Mouse (Mus musculus): Measurements from ENCODE around the gene Cdk11b. TPM values are rescaled to one million over a fixed set of nuclear protein-coding genes. Genes with fewer than 3 reads are reported as not detected.

Cdk11b gene
- polyA plus RNA-seq, 1 experiment from 2014 or later: 49.4 TPM

- WGBS: 2% methylated on average over 31 of the region's 31 CpGs
Measured at GRCm38 (mm10) chr4:155653451-155654182, 29.0 kb downstream of the Cdk11b start.

DNA sequence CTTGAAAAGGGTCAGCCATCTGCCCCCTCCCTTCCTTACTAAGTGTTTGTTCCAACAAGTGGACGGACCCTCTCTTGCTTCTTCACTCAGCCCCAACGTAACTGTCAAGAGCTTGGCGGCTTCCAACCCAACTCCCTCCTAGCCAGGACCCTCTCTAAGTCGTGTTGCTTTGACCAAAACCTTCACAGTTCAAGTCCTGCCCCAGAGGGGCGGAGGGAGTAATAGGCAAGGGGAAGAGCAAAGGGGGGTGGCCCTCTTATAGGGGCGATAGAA lies 29.5 kb downstream of the Cdk11b start:
- Histone ChIP-seq H3K27ac (replicated peaks; ENCODE audit: low read depth, low read length) (no peak overlapping the region), H3K9ac (replicated peaks; ENCODE audit: low read length) (no peak overlapping the region), H3K4me3 (replicated peaks; ENCODE audit: low read depth, low read length) (peak overlapping the region; percentile 24; the same call in 1 of the 2 replicates), H3K4me1 (ENCODE audit: control insufficient read depth, insufficient read depth, low read length) (peaks cover 24% of the 10 kb centered on the region), H3K4me2 (ENCODE audit: low read length) (peak overlapping the region; percentile 50; the same call in 1 of the 2 replicates), H3K36me3 (ENCODE audit: control insufficient read depth, insufficient read depth, low read length) (peaks cover 62% of the 10 kb centered on the region), H3K27me3 (ENCODE audit: control insufficient read depth, insufficient read depth, low read length) (peaks cover 54% of the 10 kb centered on the region), H3K9me3 (ENCODE audit: control insufficient read depth, low read length) (no peaks in the 10 kb centered on the region)
- under 1% methylated on average over 6 of the region's 6 CpGs for WGBS
- DNase-seq: no peak
- no peak for ATAC-seq (ENCODE audit: low FRiP score, low TSS enrichment)

More at GRCm38 (mm10) chr4:155653451-155654182, 29.0 kb downstream of the Cdk11b start:
- Histone ChIP-seq H3K9ac (replicated peaks; ENCODE audit: low read length) (peak overlapping the region; percentile 49), H3K27ac (replicated peaks; ENCODE audit: low read depth, low read length) (no peak overlapping the region), H3K27me3 (ENCODE audit: control insufficient read depth, insufficient read depth, low read length) (peaks cover 54% of the 10 kb centered on the region), H3K4me2 (ENCODE audit: low read length) (peak overlapping the region; percentile 67), H3K4me1 (ENCODE audit: control insufficient read depth, insufficient read depth, low read length) (peaks cover 24% of the 10 kb centered on the region), H3K9me3 (ENCODE audit: control insufficient read depth, low read length) (no peaks in the 10 kb centered on the region), H3K36me3 (ENCODE audit: control insufficient read depth, insufficient read depth, low read length) (peaks cover 63% of the 10 kb centered on the region), H3K4me3 (replicated peaks; ENCODE audit: low read depth, low read length) (peak overlapping the region; percentile 30)
- ATAC-seq (ENCODE audit: low FRiP score, low TSS enrichment) (peak; percentile 39; the same call in 1 of the 2 replicates), DNase-seq (peak; percentile 58)

DNA sequence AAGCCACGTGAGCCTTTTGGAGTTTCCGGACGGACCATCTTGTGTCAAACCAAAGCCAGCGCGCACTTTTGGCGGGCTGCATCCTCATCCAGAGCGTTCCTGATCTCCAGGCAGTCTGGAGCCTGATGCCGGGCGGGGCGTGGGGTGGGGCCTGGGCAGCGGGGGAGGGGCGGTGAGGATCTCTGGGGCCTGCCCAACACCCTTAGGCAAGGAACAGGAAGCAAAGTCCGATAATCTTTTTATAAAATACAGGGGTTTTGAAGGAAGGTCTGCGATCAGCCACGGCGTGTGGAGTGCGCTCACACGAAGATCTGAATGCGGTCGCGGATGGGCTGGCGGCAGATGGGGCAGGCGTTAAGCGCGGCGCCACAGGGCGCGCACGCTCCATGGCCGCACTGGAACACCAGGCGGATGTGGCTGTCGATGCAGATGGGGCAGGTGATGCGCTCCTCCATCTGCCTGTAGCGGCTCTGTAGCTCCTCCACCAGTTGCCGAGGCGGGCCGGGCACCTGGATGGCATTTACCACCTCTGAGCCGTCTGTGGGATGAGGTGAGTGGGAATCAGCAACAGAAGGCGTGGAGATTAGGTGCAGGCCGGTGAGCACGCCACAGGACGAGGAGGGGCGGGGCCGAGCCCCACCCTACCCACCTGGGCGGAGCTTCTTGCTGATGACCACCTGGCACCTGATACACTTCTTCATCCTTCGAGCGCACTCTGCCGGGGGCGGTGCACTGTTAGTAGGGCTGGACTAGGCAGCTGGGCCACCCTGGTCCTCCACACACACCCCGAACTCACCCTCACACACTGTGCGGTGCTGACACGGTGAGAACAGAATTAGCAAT lies 30.0 kb downstream of the Cdk11b start:
- Histone ChIP-seq H3K4me2 (ENCODE audit: low read length) (peak overlapping the region; percentile 50), H3K27ac (replicated peaks; ENCODE audit: low read depth, low read length) (no peak overlapping the region), H3K9ac (replicated peaks; ENCODE audit: low read length) (peak overlapping the region; percentile 36), H3K9me3 (ENCODE audit: control insufficient read depth, low read length) (no peaks in the 10 kb centered on the region), H3K27me3 (ENCODE audit: control insufficient read depth, insufficient read depth, low read length) (peaks cover 54% of the 10 kb centered on the region), H3K36me3 (ENCODE audit: control insufficient read depth, insufficient read depth, low read length) (peaks cover 61% of the 10 kb centered on the region), H3K4me3 (replicated peaks; ENCODE audit: low read depth, low read length) (peak overlapping the region; percentile 24), H3K4me1 (ENCODE audit: control insufficient read depth, insufficient read depth, low read length) (peaks cover 24% of the 10 kb centered on the region)
- 0 out of 2 replicates have a peak, but pooled peaks have one; percentile 5 for ATAC-seq (ENCODE audit: low FRiP score, low TSS enrichment)
- DNase-seq: peak; percentile 51
- 3% methylated on average over 52 of the region's 52 CpGs for WGBS

DNA sequence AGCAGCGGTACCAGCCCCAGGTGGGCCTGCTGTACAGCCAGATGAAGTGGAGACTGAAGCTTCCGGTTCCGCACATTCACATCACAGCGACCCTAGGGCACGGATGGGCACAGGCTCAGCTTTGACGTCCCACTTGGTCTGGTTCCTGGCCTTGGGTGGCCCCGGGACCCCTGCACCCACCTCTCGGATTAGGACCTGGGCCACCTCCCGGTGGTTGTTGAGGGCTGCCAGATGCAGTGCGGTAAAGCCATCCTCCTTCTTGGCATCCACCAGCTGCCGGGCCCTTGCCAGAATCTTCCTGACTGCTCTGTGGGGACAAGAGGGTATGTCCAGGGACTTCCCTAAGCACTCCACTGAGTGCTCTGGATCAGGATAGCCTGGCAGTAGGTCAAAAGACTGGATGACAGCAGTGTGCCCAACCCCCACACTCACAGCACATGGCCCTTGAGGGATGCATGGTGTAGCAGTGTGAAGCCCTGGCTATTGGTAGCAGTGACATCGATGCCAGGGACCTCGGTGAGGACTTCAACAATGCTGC lies 31.6 kb downstream of the Cdk11b start:
- Histone ChIP-seq H3K27me3 (ENCODE audit: control insufficient read depth, insufficient read depth, low read length) (peaks cover 50% of the 10 kb centered on the region), H3K9ac (replicated peaks; ENCODE audit: low read length) (no peak overlapping the region), H3K27ac (replicated peaks; ENCODE audit: low read depth, low read length) (no peak overlapping the region), H3K36me3 (ENCODE audit: control insufficient read depth, insufficient read depth, low read length) (peaks cover 50% of the 10 kb centered on the region), H3K4me1 (ENCODE audit: control insufficient read depth, insufficient read depth, low read length) (peaks cover 24% of the 10 kb centered on the region), H3K9me3 (ENCODE audit: control insufficient read depth, low read length) (no peaks in the 10 kb centered on the region), H3K4me2 (ENCODE audit: low read length) (no peak overlapping the region), H3K4me3 (replicated peaks; ENCODE audit: low read depth, low read length) (no peak overlapping the region)
- DNase-seq (no peak), ATAC-seq (ENCODE audit: low FRiP score, low TSS enrichment) (no peak)
- 93% methylated on average over 13 of the region's 13 CpGs for WGBS

GRCm38 (mm10) chr4:155658961-155659360 lies 34.3 kb downstream of the Cdk11b start:
- DNase-seq: no peak
- peaks cover 48% of the 10 kb centered on the region for H3K36me3 ChIP-seq (ENCODE audit: control insufficient read depth, insufficient read depth, low read length)
- H3K27me3 ChIP-seq (ENCODE audit: control insufficient read depth, insufficient read depth, low read length): peaks cover 24% of the 10 kb centered on the region
- H3K4me3 ChIP-seq (replicated peaks; ENCODE audit: low read depth, low read length): no peak overlapping the region
- H3K4me1 ChIP-seq (ENCODE audit: control insufficient read depth, insufficient read depth, low read length): peaks cover 12% of the 10 kb centered on the region
- H3K9me3 ChIP-seq (ENCODE audit: control insufficient read depth, low read length): no peaks in the 10 kb centered on the region
- H3K9ac ChIP-seq (replicated peaks; ENCODE audit: low read length): no peak overlapping the region
- no peak for ATAC-seq (ENCODE audit: low FRiP score, low TSS enrichment)
- no peak overlapping the region for H3K4me2 ChIP-seq (ENCODE audit: low read length)
- 92% methylated on average over 10 of the region's 10 CpGs for WGBS
- H3K27ac ChIP-seq (replicated peaks; ENCODE audit: low read depth, low read length): no peak overlapping the region

- H3K4me2 ChIP-seq (ENCODE audit: low read length): no peak overlapping the region
- DNase-seq: no peak
- H3K27ac ChIP-seq (replicated peaks; ENCODE audit: low read depth, low read length): no peak overlapping the region
- peaks cover 47% of the 10 kb centered on the region for H3K36me3 ChIP-seq (ENCODE audit: control insufficient read depth, insufficient read depth, low read length)
- no peak overlapping the region for H3K9ac ChIP-seq (replicated peaks; ENCODE audit: low read length)
- H3K4me3 ChIP-seq (replicated peaks; ENCODE audit: low read depth, low read length): no peak overlapping the region
- no peak for ATAC-seq (ENCODE audit: low FRiP score, low TSS enrichment)
- H3K4me1 ChIP-seq (ENCODE audit: control insufficient read depth, insufficient read depth, low read length): no peaks in the 10 kb centered on the region
- H3K27me3 ChIP-seq (ENCODE audit: control insufficient read depth, insufficient read depth, low read length): peaks cover 7% of the 10 kb centered on the region
- no peaks in the 10 kb centered on the region for H3K9me3 ChIP-seq (ENCODE audit: control insufficient read depth, low read length)
- whole genome bisulfite sequencing: 90% methylated on average over 12 of the region's 12 CpGs
Measured at GRCm38 (mm10) chr4:155660641-155661040, 36.0 kb downstream of the Cdk11b start.

- no peak for DNase-seq
- no peak for ATAC-seq (ENCODE audit: low FRiP score, low TSS enrichment)
- Histone ChIP-seq H3K27me3 (ENCODE audit: control insufficient read depth, insufficient read depth, low read length) (no peaks in the 10 kb centered on the region), H3K27ac (replicated peaks; ENCODE audit: low read depth, low read length) (no peak overlapping the region), H3K4me1 (ENCODE audit: control insufficient read depth, insufficient read depth, low read length) (peaks cover 7% of the 10 kb centered on the region; the same call in 1 of the 2 replicates), H3K4me3 (replicated peaks; ENCODE audit: low read depth, low read length) (no peak overlapping the region), H3K36me3 (ENCODE audit: control insufficient read depth, insufficient read depth, low read length) (peaks cover 12% of the 10 kb centered on the region), H3K9ac (replicated peaks; ENCODE audit: low read length) (no peak overlapping the region), H3K4me2 (ENCODE audit: low read length) (no peak overlapping the region), H3K9me3 (ENCODE audit: control insufficient read depth, low read length) (no peaks in the 10 kb centered on the region)
Measured at GRCm38 (mm10) chr4:155666903-155667302, 42.2 kb downstream of the Cdk11b start.

DNA sequence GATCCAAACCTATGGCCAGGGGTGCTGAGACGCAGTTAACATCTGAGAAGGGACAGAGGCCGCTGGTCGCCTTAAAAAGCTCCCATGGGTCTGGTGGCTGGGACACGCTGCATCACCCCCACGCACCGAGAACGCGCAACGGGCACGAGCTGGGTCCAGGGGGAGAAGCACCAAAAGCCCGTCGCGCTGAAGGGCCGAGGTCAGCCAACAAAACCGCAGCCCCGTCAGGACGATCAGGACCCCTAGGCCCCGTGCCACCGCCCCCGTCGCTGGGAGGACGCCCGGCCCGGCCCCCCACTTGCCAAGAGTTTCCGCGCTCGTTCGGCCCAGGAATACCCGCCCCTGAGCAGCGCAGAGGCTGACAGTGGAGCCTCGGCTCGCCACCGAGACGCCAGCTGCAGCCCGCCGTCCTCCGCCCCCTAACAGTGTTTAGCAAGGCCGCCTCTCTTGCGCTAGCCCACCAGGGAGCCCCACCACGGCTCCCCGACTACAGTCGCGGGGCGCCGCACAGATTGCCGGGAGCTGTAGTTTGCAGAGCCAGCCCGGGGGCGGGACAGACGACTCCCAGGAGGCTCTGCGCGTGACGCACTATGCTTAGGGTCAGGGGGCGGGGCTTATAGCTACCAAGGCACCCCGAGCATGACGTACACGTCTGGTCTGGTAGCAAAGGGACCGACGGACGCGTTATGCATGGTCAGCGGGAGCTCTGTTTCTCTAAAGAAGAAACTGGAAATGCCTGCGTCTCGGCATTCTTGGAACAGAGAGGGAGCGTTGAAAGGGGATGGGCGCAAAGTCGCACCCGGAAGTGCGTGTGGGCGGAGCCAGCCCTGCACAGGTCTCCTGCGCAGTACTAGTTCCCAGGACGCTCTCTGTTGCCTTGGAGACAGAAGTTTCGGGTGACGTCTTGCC lies 44.3 kb downstream of the Cdk11b start, which contains the start of gene Mib2:
Gene Mib2 (minus strand): TSS at position 510 of the 909 bp plus-strand sequence.
- H3K27me3 ChIP-seq (ENCODE audit: control insufficient read depth, insufficient read depth, low read length): no peaks in the 10 kb centered on the region
- H3K9me3 ChIP-seq (ENCODE audit: control insufficient read depth, low read length): no peaks in the 10 kb centered on the region
- peaks cover 12% of the 10 kb centered on the region for H3K36me3 ChIP-seq (ENCODE audit: control insufficient read depth, insufficient read depth, low read length)
- peak within 1 kb of the TSS; percentile 89 for H3K4me2 ChIP-seq (ENCODE audit: low read length)
- peak within 1 kb of the TSS; percentile 79 for H3K27ac ChIP-seq (replicated peaks; ENCODE audit: low read depth, low read length)
- H3K4me1 ChIP-seq (ENCODE audit: control insufficient read depth, insufficient read depth, low read length): peaks cover 7% of the 10 kb centered on the region; the same call in 1 of the 2 replicates
- DNase-seq: peak; percentile 99
- H3K4me3 ChIP-seq (replicated peaks; ENCODE audit: low read depth, low read length): peak within 1 kb of the TSS; percentile 80
- ATAC-seq (ENCODE audit: low FRiP score, low TSS enrichment): peak; percentile 98
- peak within 1 kb of the TSS; percentile 89 for H3K9ac ChIP-seq (replicated peaks; ENCODE audit: low read length)
- WGBS: under 1% methylated on average over 73 of the region's 73 CpGs
